Mouse (Mus musculus) megakaryocyte, adult 5-6 weeks (primary cell): ENCODE measurements around the gene Pgpep1l. TPM values are rescaled to one million over a fixed set of nuclear protein-coding genes. Genes with fewer than 3 reads are reported as not detected.

Source experiments
- ATAC-seq: 2 replicates; pipeline ENCODE4 v1.8.0; 2016; ENCODE audit warnings: mild to moderate bottlenecking, inconsistent platforms; ENCODE audit not compliant: poor library complexity, severe bottlenecking
- total RNA-seq, 2 experiments: library from RNA; stranded (forward) in 1 of 2; stranded (reverse) in 1 of 2; fragments of 153-499, 151-499 nt in 1 of 2; fragments of 221-1000, 200-1000 nt in 1 of 2; gene quantifications; 2 replicates each; pipeline versions ENCODE4 v1.2.3 to v1.2.4; 2015 to 2017

The Pgpep1l gene
- total RNA-seq, 2 experiments from 2014 or later, result not detected

GRCm38 (mm10) chr7:68283133-68283520 lies 19.1 kb upstream of the Pgpep1l start:
- ATAC-seq, result 0 out of 2 replicates have a peak, but pooled peaks have one; percentile 1

DNA sequence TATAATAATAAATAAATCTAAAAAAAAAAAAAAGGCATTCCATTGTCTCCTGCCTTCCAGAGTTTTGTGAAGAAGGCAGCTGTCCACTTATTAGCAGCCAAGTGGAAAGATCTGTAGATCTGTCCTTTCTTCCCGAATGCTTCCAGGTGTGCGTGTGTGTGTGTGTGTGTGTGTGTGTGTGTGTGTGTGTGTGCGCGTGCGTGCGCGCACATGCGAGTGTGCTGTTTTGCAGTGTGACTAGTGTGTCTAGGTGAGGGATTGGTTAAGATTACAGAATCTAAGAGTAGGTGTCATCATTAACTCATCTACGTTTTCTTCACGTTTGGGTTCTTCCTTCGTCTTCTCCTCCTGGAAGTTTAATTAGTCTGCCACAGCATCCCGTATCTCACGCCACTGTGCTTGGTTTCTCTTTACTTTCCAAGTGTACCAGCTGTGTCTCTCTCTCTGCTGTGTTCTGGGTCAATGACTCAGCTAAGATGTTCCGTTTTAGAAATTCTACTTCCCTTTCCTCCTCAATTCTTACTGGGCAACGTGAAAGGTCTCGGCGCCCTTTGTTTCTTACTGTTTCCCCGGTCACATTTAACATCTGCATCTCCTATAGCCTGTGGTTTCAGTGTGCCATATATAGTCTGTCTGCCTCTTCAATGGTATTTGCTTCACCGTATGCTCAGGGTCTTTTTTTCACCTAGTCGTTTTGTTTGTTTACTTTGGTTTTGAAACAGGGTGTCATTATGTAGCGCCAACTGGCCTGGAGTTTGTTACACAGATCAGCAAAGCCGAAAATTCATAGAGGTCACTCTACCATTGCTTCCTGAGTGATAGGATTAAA lies 18.5 kb upstream of the Pgpep1l start:
- ATAC-seq, result peak; percentile 75

DNA sequence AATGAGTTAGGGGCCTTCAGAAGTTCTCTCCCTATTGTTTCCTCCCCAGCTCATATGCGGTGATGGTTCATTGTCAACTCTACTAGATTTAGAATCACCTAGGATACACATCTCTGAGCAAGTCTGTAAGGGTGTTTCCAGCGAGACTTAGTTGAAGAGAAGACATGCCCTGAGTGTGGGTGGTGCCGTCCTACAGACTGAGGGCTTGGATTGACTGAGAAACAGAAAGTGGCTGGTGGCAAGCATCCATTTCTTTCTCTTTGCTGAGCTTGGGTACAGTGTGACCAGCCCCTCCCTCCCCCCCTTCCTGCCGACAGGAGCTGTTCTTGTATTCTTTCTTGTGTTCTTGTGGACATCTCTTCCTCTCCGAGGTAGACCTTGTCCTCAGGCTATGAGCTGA lies 17.3 kb upstream of the Pgpep1l start:
- ATAC-seq, result no peak

- ATAC-seq, result no peak
Observed at GRCm38 (mm10) chr7:68280352-68280869, 16.4 kb upstream of the Pgpep1l start.

GRCm38 (mm10) chr7:68279481-68279880 lies 15.4 kb upstream of the Pgpep1l start:
- no peak for ATAC-seq

DNA sequence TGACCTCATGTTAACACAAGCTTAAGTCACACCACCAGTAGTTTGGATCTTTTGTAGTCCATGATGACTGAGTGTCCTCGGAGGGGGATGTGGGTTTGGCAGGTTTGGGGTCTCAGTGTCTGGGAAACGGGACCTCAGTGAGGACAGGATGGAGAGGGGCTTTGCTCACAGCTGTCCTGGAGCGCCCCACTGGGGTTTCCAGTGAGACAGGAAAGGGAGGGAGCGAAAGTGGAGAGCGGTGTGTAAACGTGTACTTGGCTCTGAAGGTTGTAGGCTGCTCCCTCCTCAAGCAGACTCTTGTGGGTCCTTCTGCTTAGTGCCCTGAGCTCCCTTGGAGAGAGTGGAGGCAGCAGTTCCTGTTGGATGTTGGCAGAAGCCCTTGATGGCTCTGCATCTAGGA lies 14.9 kb upstream of the Pgpep1l start:
- ATAC-seq, result no peak

DNA sequence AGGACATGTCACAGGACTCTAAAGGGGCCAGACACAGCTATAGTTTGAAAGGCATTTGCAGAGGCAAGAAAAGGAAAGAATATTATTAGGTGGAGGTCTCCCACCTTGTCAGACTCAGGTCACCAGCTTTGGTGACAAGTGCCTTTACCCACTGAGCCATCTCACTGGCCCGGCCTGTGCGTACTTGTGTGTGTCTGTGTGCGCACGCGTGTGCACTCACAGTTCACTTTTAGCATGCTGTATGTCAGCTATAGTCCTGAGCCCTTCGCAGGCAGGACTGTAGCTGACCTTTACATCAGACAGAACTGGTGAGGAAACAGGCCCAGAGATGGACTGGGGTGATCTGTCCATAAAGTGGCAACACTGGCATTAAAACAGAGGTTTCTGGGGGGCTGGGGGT lies 14.4 kb upstream of the Pgpep1l start:
- no peak for ATAC-seq

GRCm38 (mm10) chr7:68277897-68278270 lies 13.9 kb upstream of the Pgpep1l start:
- no peak for ATAC-seq

- no peak for ATAC-seq
Observed at GRCm38 (mm10) chr7:68277054-68277896, 13.2 kb upstream of the Pgpep1l start.

DNA sequence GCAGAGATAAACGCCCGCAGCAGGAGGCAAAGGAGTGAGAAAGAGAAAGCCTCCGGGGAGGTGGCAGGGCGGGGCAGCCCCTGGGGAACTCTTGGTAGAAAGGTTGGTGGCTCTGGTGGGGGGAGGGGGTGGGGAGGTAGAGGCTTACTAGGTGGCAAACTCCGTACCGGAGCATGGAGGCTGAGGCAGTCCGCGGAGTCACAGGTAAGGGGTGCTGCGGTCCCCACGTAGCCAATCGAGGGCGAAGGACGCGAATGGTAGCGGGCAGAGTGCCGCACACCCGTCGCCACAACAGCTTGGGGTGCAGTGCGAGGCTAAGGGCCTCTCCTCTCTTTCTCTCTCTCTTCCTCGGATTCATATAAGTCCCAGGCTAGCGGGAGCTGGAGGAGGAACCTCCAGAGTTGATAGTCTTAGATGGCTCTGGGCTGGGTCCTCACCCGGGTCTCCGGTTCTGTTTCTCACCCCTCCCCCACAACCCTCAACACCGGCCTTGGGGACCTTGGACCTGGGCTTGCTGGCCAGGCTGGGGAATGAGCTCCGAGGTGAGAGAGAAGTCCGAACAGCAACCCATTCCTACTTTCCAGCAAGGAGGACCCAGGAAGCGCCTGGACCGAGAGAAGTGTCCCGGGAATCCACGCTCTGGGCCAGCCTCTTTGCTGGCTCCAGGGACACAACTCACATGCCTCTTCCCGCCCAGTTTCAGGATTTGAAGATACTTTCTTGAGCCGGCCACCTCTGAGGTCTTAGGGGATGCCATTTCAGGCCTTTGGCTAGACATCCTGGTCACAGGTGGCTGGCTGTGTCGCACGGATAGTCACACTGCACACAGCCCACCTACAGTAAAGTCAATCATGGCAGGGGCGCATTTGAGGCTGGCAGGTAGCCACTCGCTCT lies 12.1 kb upstream of the Pgpep1l start:
- peak; percentile 76 for ATAC-seq

DNA sequence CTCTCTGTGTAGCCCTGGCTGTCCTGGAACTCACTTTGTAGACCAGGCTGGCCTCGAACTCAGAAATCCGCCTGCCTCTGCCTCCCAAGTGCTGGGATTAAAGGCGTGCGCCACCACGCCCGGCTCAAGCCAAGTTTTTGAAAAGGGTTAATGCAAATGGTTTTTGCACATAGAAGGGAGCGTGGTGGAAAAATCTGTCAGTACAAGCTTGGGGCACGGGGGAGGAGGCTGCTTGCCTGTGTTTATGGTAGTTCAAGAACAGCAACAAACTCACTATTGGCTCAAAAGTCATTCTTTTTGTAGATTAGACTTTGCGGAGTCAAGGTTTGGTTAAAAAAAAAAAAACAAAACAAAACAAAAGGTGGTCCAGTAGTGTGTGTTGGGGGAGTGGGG lies 11.4 kb upstream of the Pgpep1l start:
- ATAC-seq, result peak; percentile 17; the same call in 1 of the 2 replicates

- no peak for ATAC-seq
Observed at GRCm38 (mm10) chr7:68274951-68275350, 10.9 kb upstream of the Pgpep1l start.

DNA sequence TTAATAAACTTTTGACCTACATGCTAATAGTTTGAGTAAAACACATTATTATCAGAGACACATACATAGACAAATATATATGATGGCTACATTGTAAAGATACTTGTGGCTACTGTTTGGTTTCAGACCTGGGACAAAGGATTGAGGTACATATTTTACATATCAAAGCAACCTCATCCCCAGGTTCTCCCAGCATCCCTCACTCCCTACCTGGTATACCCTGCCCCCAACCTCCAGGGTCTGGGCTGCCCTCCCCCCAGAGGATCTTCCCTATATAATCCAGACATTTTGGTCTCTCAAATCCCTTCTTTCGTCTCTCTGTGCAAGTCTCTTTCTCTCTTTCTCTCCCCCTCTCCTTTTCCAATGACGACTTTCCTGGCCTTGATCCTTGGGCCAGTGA lies 10.2 kb upstream of the Pgpep1l start:
- ATAC-seq, result no peak

DNA sequence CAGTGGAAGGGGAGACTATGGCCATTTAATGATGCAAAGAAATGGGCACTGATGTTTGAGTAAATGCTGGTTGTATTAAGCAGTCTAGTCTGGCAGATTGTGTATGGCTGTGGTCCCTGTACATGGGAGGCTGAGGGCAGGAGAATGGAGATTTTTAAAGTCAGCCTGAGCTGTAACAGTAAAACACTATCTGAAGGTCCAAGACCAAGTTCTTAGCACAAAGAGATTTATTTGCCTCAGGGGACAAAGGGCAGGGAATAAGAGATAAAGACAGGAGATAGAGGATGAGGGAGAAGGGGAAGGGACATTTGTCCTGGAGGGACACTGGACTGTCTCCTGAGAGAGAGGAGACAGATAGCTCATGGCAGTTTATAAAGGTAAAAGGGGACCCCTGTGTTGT lies 9.5 kb upstream of the Pgpep1l start, which contains the start of gene Fam169b:
TSS of gene Fam169b (plus strand) at position 325 of the 400 bp plus-strand sequence.
- no peak for ATAC-seq

DNA sequence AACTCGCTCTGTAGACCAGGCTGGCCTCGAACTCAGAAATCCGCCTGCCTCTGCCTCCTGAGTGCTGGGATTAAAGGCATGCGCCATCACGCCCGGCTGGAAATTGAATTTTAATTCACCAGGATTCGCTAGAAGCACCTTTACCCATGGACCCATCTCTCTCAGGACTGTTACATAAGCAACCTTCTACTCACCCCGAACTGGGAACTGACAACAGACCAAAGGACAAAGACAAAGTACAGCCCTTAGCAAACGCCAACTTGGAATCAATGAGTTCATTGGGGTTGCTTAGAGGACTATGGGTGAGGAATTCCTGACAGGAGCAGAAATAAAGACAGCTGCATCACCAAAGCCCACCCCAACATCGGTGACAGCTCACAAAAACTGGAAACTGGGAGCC lies 8.6 kb upstream of the Pgpep1l start:
- no peak for ATAC-seq

DNA sequence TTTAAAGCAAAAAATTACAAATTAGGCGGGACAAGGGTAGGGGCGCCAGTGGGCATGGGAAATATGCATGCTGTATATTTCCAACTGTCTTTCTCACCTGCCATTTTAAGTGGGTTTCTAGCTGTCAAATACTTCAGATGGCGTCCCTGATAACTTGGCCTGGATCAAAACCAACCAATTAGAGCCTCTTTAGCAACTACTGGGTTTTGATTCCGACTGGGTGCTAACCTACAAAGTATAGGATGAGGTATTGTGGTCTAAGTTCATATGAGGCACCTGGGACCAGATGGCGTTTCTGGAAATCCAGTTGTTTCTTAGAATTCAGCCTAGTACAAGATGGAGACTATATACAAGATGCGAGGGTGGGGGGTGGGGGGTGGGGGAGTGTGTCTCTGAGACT lies 7.8 kb upstream of the Pgpep1l start:
- ATAC-seq, result no peak

GRCm38 (mm10) chr7:68270551-68270950 lies 6.5 kb upstream of the Pgpep1l start:
- ATAC-seq, result no peak

GRCm38 (mm10) chr7:68266691-68267090 lies 2.7 kb upstream of the Pgpep1l start:
- no peak for ATAC-seq

DNA sequence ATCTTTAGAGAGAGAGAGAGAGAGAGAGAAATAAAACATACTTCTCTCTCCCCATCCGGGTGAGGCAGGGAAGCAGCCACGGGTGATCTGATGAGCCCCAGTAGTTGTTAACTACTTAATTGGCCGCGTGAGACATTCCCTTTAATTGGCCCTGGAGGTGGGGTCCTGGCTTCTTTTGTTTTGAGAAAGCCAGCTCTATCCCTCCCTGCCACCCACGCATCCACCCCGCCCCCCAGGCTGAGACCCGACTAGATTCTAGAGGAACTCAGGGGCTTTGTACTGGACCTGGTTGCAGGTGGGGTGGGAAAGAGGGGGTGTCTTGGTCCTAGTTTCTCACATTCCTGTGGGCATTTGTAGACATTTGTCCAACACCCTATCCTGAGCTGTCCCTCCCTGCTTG lies 1.4 kb upstream of the Pgpep1l start:
- ATAC-seq, result no peak

DNA sequence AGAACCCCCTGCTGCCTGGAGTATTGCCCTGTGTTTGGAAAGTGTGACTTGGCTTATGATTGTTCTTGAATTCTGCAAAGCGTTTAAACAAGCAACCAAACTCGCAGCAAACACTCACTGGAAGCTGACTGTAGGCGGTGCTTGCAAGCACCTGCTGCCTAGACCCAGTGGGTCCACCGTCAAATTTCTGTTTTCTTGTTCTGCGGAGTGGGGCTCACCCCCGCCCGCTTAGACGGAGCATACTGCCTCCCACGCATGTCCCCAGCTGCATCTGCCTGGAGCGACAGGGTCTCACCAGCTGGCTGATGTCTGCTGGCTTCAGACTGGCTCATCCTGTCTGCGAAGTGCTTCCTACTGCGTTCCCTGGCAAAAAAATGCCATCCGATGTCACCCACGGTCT lies 498 bp upstream of the Pgpep1l start:
- ATAC-seq, result 0 out of 2 replicates have a peak, but pooled peaks have one; percentile 33
